Mouse (Mus musculus) liver, adult 2 months (tissue): Measurements from ENCODE around the gene Lmbr1l. TPM values are rescaled to one million over a fixed set of nuclear protein-coding genes. Genes with fewer than 3 reads are reported as not detected.

Experiments used
- DNase-seq: peaks from one replicate; pipeline ENCODE4 v3.0.0-alpha.2; 2011; ENCODE audit warnings: low read depth, low spot score; ENCODE audit errors: extremely low read depth
- H3K27ac ChIP-seq: fragments of 200-500 bp; replicated peaks from 2 replicates; pipeline ENCODE4 v1.5.1; 2012; ENCODE audit warnings: low read depth, mild to moderate bottlenecking, control low read depth, inconsistent platforms, low read length; ENCODE audit not compliant: insufficient read depth
- H3K27me3 ChIP-seq: fragments of 200-500 bp; 2 replicates; pipeline ENCODE4 v1.6.1; 2012; ENCODE audit warnings: mild to moderate bottlenecking, moderate library complexity, low read length, inconsistent platforms; ENCODE audit not compliant: control insufficient read depth, insufficient read depth
- H3K36me3 ChIP-seq: fragments of 200-500 bp; 2 replicates; pipeline ENCODE4 v1.6.1; 2012; ENCODE audit warnings: low read length, inconsistent platforms; ENCODE audit not compliant: control insufficient read depth, insufficient read depth
- H3K4me1 ChIP-seq: fragments of 200-500 bp; 2 replicates; pipeline ENCODE4 v1.6.1; 2011; ENCODE audit warnings: low read length; ENCODE audit not compliant: control insufficient read depth, insufficient read depth
- H3K4me3 ChIP-seq: fragments of 200-500 bp; 2 replicates; pipeline ENCODE4 v1.5.1; 2011; ENCODE audit warnings: low read depth, mild to moderate bottlenecking, control low read depth, low read length, moderate library complexity; ENCODE audit not compliant: insufficient read depth
- H3K79me2 ChIP-seq: fragments of 200-500 bp; 2 replicates; pipeline ENCODE4 v1.6.1; 2012; ENCODE audit warnings: inconsistent platforms, mild to moderate bottlenecking, low read length, moderate library complexity; ENCODE audit not compliant: control insufficient read depth, insufficient read depth
- H3K9ac ChIP-seq: fragments of 200-500 bp; 2 replicates; pipeline ENCODE4 v1.6.1; 2012; ENCODE audit warnings: low read depth, mild to moderate bottlenecking, control low read depth, inconsistent platforms, low read length
- CTCF ChIP-seq: fragments of 200-500 bp; IDR thresholded peaks from 2 replicates; pipeline ENCODE4 v1.5.1; 2011; ENCODE audit warnings: low read depth, low read length, control low read depth
- POLR2A ChIP-seq: fragments of 200-500 bp; IDR thresholded peaks from 2 replicates; pipeline ENCODE4 v1.6.1; 2011; ENCODE audit warnings: low read length, control low read depth; ENCODE audit not compliant: insufficient read depth; ENCODE audit errors: extremely low read depth
- WGBS: fragments of 180-500 bp; shearing (Covaris S2); methylation state at CpG from one replicate; pipeline ENCODE4 v1.1.7; 2018; 5-methylcytosine and 5-hydroxymethylcytosine counted together
- polyA plus RNA-seq: library from polyadenylated mRNA; depleted of rRNA; stranded (reverse); fragments of >200 nt; gene quantifications from 2 replicates; pipeline ENCODE4 v1.2.3, GENCODE M21; 2012
- total RNA-seq: library from RNA; depleted of rRNA; stranded (reverse); fragments of >200 nt; gene quantifications from 2 replicates; pipeline ENCODE4 v1.2.3, GENCODE M21; 2014

The Lmbr1l gene
- total and polyA plus RNA-seq, 2 experiments = 24.3 to 32.4 TPM

- Histone ChIP-seq H3K4me3 (no peak overlapping the region), H3K79me2 (peaks cover 51% of the 10 kb centered on the region), H3K4me1 (peaks cover 27% of the 10 kb centered on the region), H3K27me3 (no peaks in the 10 kb centered on the region), H3K9ac (no peak overlapping the region), H3K36me3 (peaks cover 38% of the 10 kb centered on the region), H3K27ac (no peak overlapping the region)
- WGBS = 89% methylated on average over 5 of the region's 5 CpGs
- DNase-seq = no peak
- TF ChIP-seq CTCF (no peak), POLR2A (no peak)
Measured at GRCm38 (mm10) chr15:98866501-98866900, 51.5 kb downstream of the Lmbr1l start.

GRCm38 (mm10) chr15:98865771-98866170 lies 52.3 kb downstream of the Lmbr1l start:
- TF ChIP-seq POLR2A (no peak), CTCF (no peak)
- Histone ChIP-seq H3K9ac (no peak overlapping the region), H3K4me1 (peaks cover 27% of the 10 kb centered on the region), H3K27me3 (no peaks in the 10 kb centered on the region), H3K4me3 (no peak overlapping the region), H3K27ac (no peak overlapping the region), H3K79me2 (peaks cover 44% of the 10 kb centered on the region), H3K36me3 (peaks cover 45% of the 10 kb centered on the region)
- over 99% methylated on average over 8 of the region's 8 CpGs for WGBS
- no peak for DNase-seq

- Histone ChIP-seq H3K4me1 (peaks cover 24% of the 10 kb centered on the region), H3K9ac (no peak overlapping the region), H3K4me3 (no peak overlapping the region), H3K79me2 (peaks cover 39% of the 10 kb centered on the region), H3K27ac (no peak overlapping the region), H3K36me3 (peaks cover 48% of the 10 kb centered on the region), H3K27me3 (no peaks in the 10 kb centered on the region)
- no peak for DNase-seq
- 91% methylated on average over 6 of the region's 6 CpGs for WGBS
- TF ChIP-seq POLR2A (no peak), CTCF (no peak)
Measured at GRCm38 (mm10) chr15:98864951-98865350, 53.1 kb downstream of the Lmbr1l start.

- H3K27ac ChIP-seq = no peak overlapping the region
- no peak for DNase-seq
- H3K79me2 ChIP-seq = peaks cover 24% of the 10 kb centered on the region
- WGBS = 94% methylated on average over 12 of the region's 12 CpGs
- no peaks in the 10 kb centered on the region for H3K27me3 ChIP-seq
- H3K4me1 ChIP-seq = peaks cover 10% of the 10 kb centered on the region
- H3K4me3 ChIP-seq = no peak overlapping the region
- TF ChIP-seq CTCF (no peak), POLR2A (no peak)
- H3K9ac ChIP-seq = no peak overlapping the region
- peaks cover 57% of the 10 kb centered on the region for H3K36me3 ChIP-seq
Measured at GRCm38 (mm10) chr15:98863451-98863958, 54.5 kb downstream of the Lmbr1l start.

- Histone ChIP-seq H3K79me2 (peaks cover 26% of the 10 kb centered on the region), H3K27me3 (no peaks in the 10 kb centered on the region), H3K4me1 (no peaks in the 10 kb centered on the region), H3K36me3 (peaks cover 67% of the 10 kb centered on the region), H3K27ac (no peak overlapping the region), H3K9ac (no peak overlapping the region), H3K4me3 (no peak overlapping the region)
- no peak for DNase-seq
- no peak for TF ChIP-seq CTCF
- no peak for TF ChIP-seq POLR2A
- WGBS = 86% methylated on average over 21 of the region's 21 CpGs
Measured at GRCm38 (mm10) chr15:98861701-98862410, 56.2 kb downstream of the Lmbr1l start.

- WGBS = 95% methylated on average over 18 of the region's 18 CpGs
- H3K9ac ChIP-seq = no peak overlapping the region
- TF ChIP-seq CTCF (no peak), POLR2A (no peak)
- H3K27ac ChIP-seq = no peak overlapping the region
- H3K4me3 ChIP-seq = no peak overlapping the region
- no peaks in the 10 kb centered on the region for H3K4me1 ChIP-seq
- peaks cover 25% of the 10 kb centered on the region for H3K79me2 ChIP-seq
- DNase-seq = no peak
- H3K36me3 ChIP-seq = peaks cover 60% of the 10 kb centered on the region
- H3K27me3 ChIP-seq = no peaks in the 10 kb centered on the region
Measured at GRCm38 (mm10) chr15:98860921-98861320, 57.1 kb downstream of the Lmbr1l start.
